Mouse (Mus musculus) lung, embryonic 15.5 days (tissue): ENCODE measurements around the gene Pkd2. TPM values are rescaled to one million over a fixed set of nuclear protein-coding genes. Genes with fewer than 3 reads are reported as not detected.

ENCODE experiments used
- ATAC-seq: fragments of 200-750 bp; cut with Nextera tagmentation; 2 replicates; pipeline ENCODE4 v1.8.0; 2017; ENCODE audit warnings: moderate number of reproducible peaks, borderline replicate concordance; ENCODE audit not compliant: low FRiP score, low TSS enrichment; ENCODE audit errors: extremely low read depth
- H3K27ac ChIP-seq: fragments of 300-500 bp; sonication (generic); 2 replicates; pipeline ENCODE4 v1.5.1; 2015; ENCODE audit warnings: moderate library complexity, mild to moderate bottlenecking, inconsistent platforms
- H3K27me3 ChIP-seq: fragments of 300-500 bp; sonication (generic); 2 replicates; pipeline ENCODE4 v1.6.1; 2015; ENCODE audit warnings: inconsistent platforms
- H3K36me3 ChIP-seq: fragments of 300-500 bp; sonication (generic); 2 replicates; pipeline ENCODE4 v1.6.1; 2015; ENCODE audit warnings: inconsistent platforms
- H3K4me1 ChIP-seq: fragments of 300-500 bp; sonication (generic); 2 replicates; pipeline ENCODE4 v1.6.1; 2015; ENCODE audit warnings: inconsistent platforms
- H3K4me2 ChIP-seq: fragments of 300-500 bp; sonication (generic); 2 replicates; pipeline ENCODE4 v1.6.1; 2015; ENCODE audit warnings: inconsistent platforms, mild to moderate bottlenecking, moderate library complexity
- H3K4me3 ChIP-seq: fragments of 300-500 bp; sonication (generic); 2 replicates; pipeline ENCODE4 v1.5.1; 2015; ENCODE audit warnings: mild to moderate bottlenecking, inconsistent platforms
- H3K9ac ChIP-seq: fragments of 300-500 bp; sonication (generic); 2 replicates; pipeline ENCODE4 v1.6.1; 2015; ENCODE audit warnings: inconsistent platforms
- H3K9me3 ChIP-seq: fragments of 300-500 bp; sonication (generic); 2 replicates; pipeline ENCODE4 v1.6.1; 2016; ENCODE audit warnings: inconsistent platforms
- WGBS: fragments of 180-500 bp; shearing (Covaris S2); methylation state at CpG from one replicate; pipeline ENCODE4 v1.1.7; 2015; 5-methylcytosine and 5-hydroxymethylcytosine counted together
- polyA plus RNA-seq: library from polyadenylated mRNA; unstranded; fragments of >200 nt; fragmentation: Nextera tagmentation; extraction: Ambion mirVana; gene quantifications from 2 replicates; pipeline ENCODE4 v1.2.1, GENCODE M21; 2015

Gene Pkd2
- polyA plus RNA-seq, 1 experiment from 2014 or later = 13.9 TPM

DNA sequence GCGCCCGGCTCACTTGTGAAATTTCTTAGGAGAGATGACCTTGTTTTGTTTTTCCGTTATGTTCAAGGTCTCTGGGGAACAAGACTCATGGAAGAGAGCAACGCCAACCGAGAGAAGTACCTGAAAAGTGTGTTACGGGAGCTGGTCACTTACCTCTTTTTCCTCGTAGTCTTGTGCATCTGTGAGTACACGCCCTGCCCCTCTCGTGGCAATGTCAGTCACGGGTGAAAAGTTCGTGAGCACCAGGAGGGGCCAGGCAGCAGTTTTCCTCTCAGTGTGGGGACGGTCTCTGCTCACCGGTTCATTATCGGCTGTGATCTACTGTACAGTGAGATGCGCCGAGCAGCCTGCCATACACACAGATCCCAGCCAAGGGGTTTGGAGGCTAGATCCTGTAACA is 7.6 kb downstream of the Pkd2 start:
- Histone ChIP-seq H3K36me3 (peaks cover 47% of the 10 kb centered on the region), H3K4me1 (peaks cover 5% of the 10 kb centered on the region; the same call in 1 of the 2 replicates), H3K9me3 (no peaks in the 10 kb centered on the region), H3K9ac (no peak overlapping the region), H3K27ac (no peak overlapping the region), H3K4me3 (no peak overlapping the region), H3K4me2 (no peak overlapping the region), H3K27me3 (no peaks in the 10 kb centered on the region)
- no peak for ATAC-seq
- 91% methylated on average over 16 of the region's 16 CpGs for WGBS

DNA sequence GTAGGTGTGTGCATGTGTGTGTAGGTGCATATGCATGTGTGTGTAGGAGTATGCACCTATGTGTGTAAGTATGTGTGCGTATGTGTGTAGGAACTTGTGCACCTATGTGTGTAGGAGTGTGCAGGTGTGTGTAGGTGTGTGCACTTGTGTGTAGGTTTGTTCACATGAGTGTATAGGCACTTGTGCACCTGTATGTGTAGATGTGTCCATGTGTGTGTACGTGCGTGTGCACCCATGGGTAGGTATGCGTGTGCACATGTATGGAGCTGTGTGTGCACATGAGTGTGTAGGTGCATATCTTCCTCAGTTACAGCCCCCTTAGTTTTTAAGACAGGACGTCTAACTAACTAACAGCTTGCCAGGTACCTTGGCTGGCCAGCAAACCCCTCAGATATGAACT is 9.3 kb downstream of the Pkd2 start:
- Histone ChIP-seq H3K4me3 (no peak overlapping the region), H3K4me2 (no peak overlapping the region), H3K27me3 (no peaks in the 10 kb centered on the region), H3K4me1 (no peaks in the 10 kb centered on the region), H3K36me3 (peaks cover 63% of the 10 kb centered on the region), H3K9ac (no peak overlapping the region), H3K9me3 (no peaks in the 10 kb centered on the region), H3K27ac (no peak overlapping the region)
- WGBS = 88% methylated on average over 5 of the region's 5 CpGs
- no peak for ATAC-seq

DNA sequence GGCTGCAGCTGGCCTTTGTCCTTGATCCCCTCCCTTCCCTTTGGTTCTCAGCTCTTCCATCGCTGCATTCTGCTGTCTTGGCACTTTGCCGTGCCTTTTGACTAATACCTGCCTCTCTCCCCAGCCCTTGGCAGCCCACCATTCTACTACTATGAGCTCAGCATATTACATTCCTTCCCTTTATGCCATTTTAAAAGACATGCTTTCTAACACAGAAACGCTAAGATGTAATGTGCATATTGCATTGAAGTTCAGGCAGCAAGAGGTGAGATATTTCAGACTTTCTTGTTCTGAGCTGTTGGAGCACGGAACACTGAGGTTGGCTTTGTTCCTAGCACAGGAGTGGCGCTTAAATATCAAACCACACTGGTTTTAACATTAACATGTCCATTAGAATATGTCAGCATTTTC is 11.7 kb downstream of the Pkd2 start:
- peaks cover 49% of the 10 kb centered on the region for H3K36me3 ChIP-seq
- H3K4me2 ChIP-seq = no peak overlapping the region
- no peak overlapping the region for H3K4me3 ChIP-seq
- H3K4me1 ChIP-seq = no peaks in the 10 kb centered on the region
- 67% methylated on average over 5 of the region's 5 CpGs for WGBS
- no peaks in the 10 kb centered on the region for H3K9me3 ChIP-seq
- H3K27me3 ChIP-seq = no peaks in the 10 kb centered on the region
- H3K27ac ChIP-seq = no peak overlapping the region
- no peak overlapping the region for H3K9ac ChIP-seq
- ATAC-seq = no peak

DNA sequence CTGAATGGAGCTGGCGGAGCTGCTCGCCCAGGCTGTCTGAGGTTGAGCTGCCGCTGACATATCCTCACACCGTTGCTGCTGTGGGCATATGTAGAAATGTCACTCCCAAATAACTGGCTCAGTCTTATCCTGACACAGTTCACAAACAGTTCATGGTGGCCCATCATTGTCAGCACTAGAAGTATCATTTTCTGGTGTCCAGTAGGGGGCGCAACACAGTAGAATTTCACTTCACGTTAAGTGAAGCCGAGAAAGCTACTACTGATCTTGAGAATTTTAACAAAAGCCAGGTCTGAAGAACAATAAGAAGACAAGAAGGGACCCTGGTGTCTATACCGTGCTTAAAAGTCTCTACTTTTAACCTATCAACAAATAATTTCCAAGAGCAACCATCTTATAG is 13.1 kb downstream of the Pkd2 start:
- Histone ChIP-seq H3K9me3 (no peaks in the 10 kb centered on the region), H3K4me3 (no peak overlapping the region), H3K27me3 (no peaks in the 10 kb centered on the region), H3K27ac (no peak overlapping the region), H3K4me1 (no peaks in the 10 kb centered on the region), H3K36me3 (peaks cover 43% of the 10 kb centered on the region), H3K4me2 (no peak overlapping the region), H3K9ac (no peak overlapping the region)
- no peak for ATAC-seq
- WGBS = 93% methylated on average over 8 of the region's 8 CpGs

DNA sequence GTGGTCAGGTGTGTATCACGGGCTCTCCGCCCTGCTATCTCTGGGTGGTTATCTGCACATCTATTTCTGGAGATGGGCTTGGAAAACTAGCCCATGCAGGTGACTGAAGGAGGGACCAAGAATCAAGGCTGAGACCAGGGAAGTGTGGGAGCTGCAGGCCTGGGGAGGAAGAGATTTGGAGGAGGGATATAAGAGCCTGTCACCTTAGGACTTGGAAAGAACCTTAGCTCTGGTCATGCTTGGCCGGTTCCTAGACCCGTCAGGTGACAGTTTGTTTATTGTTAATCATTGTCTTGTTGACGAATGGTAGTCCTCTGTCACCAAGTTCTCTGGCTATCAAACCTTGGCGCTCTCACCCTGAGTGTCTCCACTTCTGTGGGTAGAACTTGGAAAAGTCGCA is 21.1 kb downstream of the Pkd2 start:
- Histone ChIP-seq H3K4me3 (no peak overlapping the region), H3K9ac (no peak overlapping the region), H3K27ac (no peak overlapping the region), H3K4me2 (no peak overlapping the region), H3K9me3 (no peaks in the 10 kb centered on the region), H3K4me1 (no peaks in the 10 kb centered on the region), H3K36me3 (peaks cover 66% of the 10 kb centered on the region), H3K27me3 (no peaks in the 10 kb centered on the region)
- no peak for ATAC-seq
- 64% methylated on average over 7 of the region's 7 CpGs for WGBS

DNA sequence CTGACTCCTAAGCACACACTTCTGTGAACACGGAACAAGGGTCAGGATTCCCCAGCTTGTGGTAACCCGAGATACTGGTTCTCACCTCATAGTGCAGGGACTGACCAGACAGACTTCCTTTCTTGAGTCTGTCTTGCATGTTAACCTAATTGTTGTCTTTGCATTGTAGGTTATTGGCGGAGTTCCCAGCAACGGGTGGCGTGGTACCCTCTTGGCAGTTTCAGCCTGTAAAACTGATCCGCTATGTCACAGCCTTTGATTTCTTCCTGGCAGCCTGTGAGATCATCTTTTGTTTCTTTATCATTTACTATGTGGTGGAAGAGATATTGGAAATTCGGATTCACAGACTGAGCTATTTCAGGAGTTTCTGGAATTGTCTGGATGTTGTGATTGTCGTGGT is 23.6 kb downstream of the Pkd2 start:
- Histone ChIP-seq H3K9ac (no peak overlapping the region), H3K36me3 (peaks cover 71% of the 10 kb centered on the region), H3K27ac (no peak overlapping the region), H3K9me3 (no peaks in the 10 kb centered on the region), H3K4me1 (no peaks in the 10 kb centered on the region), H3K4me3 (no peak overlapping the region), H3K27me3 (no peaks in the 10 kb centered on the region), H3K4me2 (no peak overlapping the region)
- 80% methylated on average over 8 of the region's 8 CpGs for WGBS
- no peak for ATAC-seq

DNA sequence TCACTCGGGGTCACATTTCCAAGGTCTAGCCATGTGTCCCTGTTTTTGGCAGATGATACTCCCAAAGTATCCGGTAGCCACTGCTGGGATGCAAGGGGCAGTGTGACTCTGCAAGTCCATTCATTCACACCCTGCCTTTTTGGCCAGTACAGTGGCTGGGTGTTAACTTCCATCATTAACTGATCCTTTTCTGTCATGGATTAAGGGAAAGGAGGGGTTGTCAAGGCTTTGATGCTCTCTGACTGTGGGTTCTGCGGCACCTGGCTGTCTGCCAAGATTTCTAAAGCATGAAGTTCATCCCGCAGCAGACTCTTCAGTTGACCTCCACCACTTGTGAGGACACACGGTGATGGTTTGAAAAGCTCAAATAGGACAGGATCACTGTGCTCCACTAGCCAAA is 32.3 kb downstream of the Pkd2 start:
- peaks cover 83% of the 10 kb centered on the region for H3K36me3 ChIP-seq
- no peak overlapping the region for H3K4me3 ChIP-seq
- H3K27ac ChIP-seq = no peak overlapping the region
- H3K27me3 ChIP-seq = no peaks in the 10 kb centered on the region
- no peak overlapping the region for H3K9ac ChIP-seq
- no peak for ATAC-seq
- WGBS = 37% methylated on average over 5 of the region's 5 CpGs
- no peak overlapping the region for H3K4me2 ChIP-seq
- no peaks in the 10 kb centered on the region for H3K4me1 ChIP-seq
- H3K9me3 ChIP-seq = no peaks in the 10 kb centered on the region

DNA sequence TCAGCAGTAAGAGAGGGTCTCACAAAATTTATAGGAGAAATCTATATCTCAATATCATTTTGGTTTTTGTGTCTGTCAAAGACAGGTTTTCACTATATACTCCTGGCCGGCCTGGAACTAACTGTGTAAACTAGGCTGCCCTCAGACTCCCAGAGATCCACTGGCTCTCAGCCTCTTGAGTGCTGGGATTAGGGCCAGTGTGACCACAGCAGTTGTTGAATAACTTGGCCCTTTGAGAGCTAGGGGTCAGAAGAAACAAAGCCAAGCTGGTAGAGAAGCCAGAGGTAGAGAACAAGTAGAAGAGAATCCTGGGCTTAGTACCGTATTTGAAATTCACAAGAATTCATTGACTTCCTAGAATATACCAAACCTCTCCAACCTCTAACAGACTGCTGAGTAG is 45.6 kb downstream of the Pkd2 start:
- peaks cover 11% of the 10 kb centered on the region for H3K4me1 ChIP-seq
- no peaks in the 10 kb centered on the region for H3K9me3 ChIP-seq
- peaks cover 34% of the 10 kb centered on the region for H3K36me3 ChIP-seq
- no peak overlapping the region for H3K4me2 ChIP-seq
- H3K27me3 ChIP-seq = no peaks in the 10 kb centered on the region
- no peak overlapping the region for H3K4me3 ChIP-seq
- no peak overlapping the region for H3K9ac ChIP-seq
- no peak for ATAC-seq
- 83% methylated on average over 2 of the region's 2 CpGs for WGBS
- H3K27ac ChIP-seq = no peak overlapping the region

DNA sequence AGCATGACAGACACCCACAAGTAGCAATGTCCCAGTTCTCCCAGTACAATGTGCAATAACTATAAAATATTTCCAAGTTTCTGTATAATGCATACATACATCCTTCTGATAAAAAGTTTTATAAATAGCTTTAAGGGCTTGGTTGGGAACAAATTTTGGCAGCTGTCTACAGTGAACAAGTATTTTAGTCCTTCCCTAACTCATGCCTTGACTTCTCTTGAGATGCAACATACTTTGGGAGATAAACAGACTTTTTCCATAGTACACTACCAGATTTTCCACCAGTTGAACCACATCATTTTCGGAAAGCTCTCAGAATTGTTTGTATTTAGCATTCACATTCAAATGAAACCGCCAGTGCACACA is 48.6 kb downstream of the Pkd2 start:
- 0% methylated on average over 2 of the region's 2 CpGs for WGBS
- H3K9ac ChIP-seq = peak overlapping the region; percentile 29
- peak; percentile 32; the same call in 1 of the 2 replicates for ATAC-seq

DNA sequence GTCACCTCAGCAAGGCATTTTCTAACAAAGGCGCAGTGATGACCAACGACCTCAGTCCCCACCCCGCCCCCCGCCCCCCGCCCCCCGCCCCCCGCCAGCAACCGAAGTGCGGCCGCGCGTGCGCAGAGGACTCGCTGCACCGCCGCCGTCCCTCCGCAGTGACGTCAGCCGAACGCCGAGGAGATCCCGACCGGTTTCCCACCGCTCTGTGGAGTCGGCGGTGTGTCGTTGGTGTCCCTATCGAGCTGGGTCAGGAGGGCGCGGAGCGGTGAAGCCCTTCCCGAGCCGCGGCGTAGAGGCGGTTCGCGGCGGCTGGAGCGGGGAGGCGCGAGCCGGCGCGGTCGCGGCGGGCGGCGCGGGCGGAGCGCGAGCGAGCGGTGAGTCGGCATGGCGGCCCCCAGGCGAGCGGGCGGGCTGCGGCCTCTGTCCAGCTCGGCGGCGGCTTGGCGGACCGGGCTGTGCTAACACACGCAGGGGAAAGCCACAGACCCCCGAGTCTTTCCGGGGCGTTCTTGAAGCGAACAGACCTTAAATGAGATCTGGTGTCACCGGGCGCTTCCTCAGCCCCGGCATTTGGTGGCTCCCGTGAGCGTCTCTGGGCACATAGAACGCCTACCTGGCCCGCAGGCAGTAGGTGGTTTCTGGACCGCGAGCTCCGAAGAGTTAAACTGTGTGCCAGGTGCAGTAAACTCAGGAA is 49.1 kb downstream of the Pkd2 start, which contains the start of gene BC005561:
Gene BC005561 (plus strand): TSS at position 158 of the 697 bp plus-strand sequence.
- under 1% methylated on average over 79 of the region's 83 CpGs for WGBS
- H3K9ac ChIP-seq = peak within 1 kb of the TSS; percentile 93
- no peaks in the 10 kb centered on the region for H3K9me3 ChIP-seq
- peaks cover 14% of the 10 kb centered on the region for H3K36me3 ChIP-seq
- ATAC-seq = peak; percentile 93
- H3K27me3 ChIP-seq = no peaks in the 10 kb centered on the region
- H3K4me2 ChIP-seq = peak within 1 kb of the TSS; percentile 71
- peak within 1 kb of the TSS; percentile 94 for H3K27ac ChIP-seq
- H3K4me3 ChIP-seq = peak within 1 kb of the TSS; percentile 96
- H3K4me1 ChIP-seq = peaks cover 16% of the 10 kb centered on the region

More for the DNA sequence above, 48.6 kb downstream of the Pkd2 start:
- peaks cover 15% of the 10 kb centered on the region for H3K36me3 ChIP-seq
- peak overlapping the region; percentile 71 for H3K4me2 ChIP-seq
- H3K4me1 ChIP-seq = peaks cover 16% of the 10 kb centered on the region
- peak overlapping the region; percentile 29; the same call in 1 of the 2 replicates for H3K27ac ChIP-seq
- H3K9me3 ChIP-seq = no peaks in the 10 kb centered on the region
- no peaks in the 10 kb centered on the region for H3K27me3 ChIP-seq
- peak overlapping the region; percentile 96 for H3K4me3 ChIP-seq

DNA sequence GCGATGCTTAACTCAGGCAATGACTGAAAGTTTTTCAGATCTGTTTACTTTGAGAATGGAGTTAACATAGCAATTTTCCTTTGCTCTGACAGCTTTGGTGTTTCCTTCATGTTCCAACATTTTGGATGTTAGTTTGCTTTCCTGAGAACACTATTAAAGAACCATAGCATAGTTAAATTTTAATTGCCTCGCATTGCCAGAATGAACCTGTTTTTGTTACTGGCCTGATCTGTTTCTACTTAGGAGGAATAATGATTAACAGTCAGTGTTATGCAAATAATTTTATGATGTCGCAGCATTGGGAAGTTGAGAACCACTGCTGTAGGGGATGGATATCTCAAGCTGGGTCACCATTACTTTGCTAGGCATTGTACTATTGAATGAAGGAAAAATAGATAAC is 52.0 kb downstream of the Pkd2 start:
- no peak for ATAC-seq
- peaks cover 16% of the 10 kb centered on the region for H3K4me1 ChIP-seq
- H3K4me3 ChIP-seq = no peak overlapping the region
- H3K27ac ChIP-seq = no peak overlapping the region
- no peaks in the 10 kb centered on the region for H3K9me3 ChIP-seq
- 95% methylated on average over 3 of the region's 3 CpGs for WGBS
- H3K27me3 ChIP-seq = no peaks in the 10 kb centered on the region
- H3K9ac ChIP-seq = no peak overlapping the region
- H3K36me3 ChIP-seq = peaks cover 17% of the 10 kb centered on the region; the same call in 1 of the 2 replicates
- H3K4me2 ChIP-seq = no peak overlapping the region

DNA sequence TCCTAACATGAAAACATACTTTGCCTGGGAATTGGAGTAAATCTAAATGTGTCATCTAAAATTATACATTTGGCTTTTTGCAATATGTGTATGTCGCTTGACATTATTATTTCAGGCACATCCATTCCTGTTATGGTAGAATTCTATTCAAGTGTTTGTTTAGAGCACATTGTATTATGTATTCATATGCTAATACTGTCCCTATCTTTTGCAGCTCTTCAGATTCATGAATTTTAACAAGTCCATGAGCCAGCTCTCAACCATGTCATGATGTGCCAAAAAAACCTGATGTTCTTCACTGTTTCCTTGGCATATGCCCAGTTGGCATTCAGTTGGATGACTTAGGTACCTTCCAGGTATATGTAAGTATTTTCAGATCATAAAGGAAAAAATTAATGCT is 79.4 kb downstream of the Pkd2 start:
- Histone ChIP-seq H3K4me1 (no peaks in the 10 kb centered on the region), H3K27ac (no peak overlapping the region), H3K27me3 (no peaks in the 10 kb centered on the region), H3K4me3 (no peak overlapping the region), H3K36me3 (peaks cover 55% of the 10 kb centered on the region), H3K9me3 (no peaks in the 10 kb centered on the region), H3K4me2 (no peak overlapping the region), H3K9ac (no peak overlapping the region)
- ATAC-seq = no peak
- WGBS = 93% methylated on average over 1 of the region's 1 CpGs
